ENCODE assay signal across 30 mouse cellular contexts in the genomic region with DNA sequence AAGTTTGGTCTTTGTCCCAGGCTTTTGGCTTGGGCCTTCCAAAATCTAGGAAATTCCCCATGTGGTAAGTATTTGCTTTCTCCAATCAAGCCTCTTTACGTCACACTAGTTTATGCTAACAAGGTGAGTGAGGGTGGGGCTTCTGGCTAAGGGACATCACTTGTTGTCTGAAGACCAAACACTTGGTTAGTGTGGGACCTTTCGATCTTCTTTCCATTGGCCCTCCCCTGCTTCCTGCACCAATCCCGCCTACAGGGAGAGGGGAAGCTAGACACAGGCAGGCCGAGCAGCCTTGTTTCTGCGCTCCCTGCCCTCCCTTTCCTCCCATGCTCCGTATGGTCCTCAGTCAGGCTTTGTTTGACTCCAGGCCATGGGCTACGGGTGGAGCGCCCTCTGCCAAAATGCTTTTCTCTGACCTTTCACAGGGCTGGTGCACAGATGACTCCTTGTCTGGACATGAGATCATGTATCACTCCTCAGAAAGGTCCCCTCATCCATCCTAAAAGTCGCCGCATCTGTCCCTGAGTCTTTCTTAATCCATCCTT. TPM values are rescaled to one million over a fixed set of nuclear protein-coding genes. Genes with fewer than 3 reads are reported as not detected.
A peak's percentile ranks its signal among the peaks of the same experiment; 100 is the strongest.
DNase-seq lines count a peak whose midpoint lies in the region; ATAC-seq and TF ChIP-seq lines count a peak whose summit lies in the region.
"Had no signal": no experiment of that assay in that cellular context is flagged by ENCODE, and none has a peak within 500 bp of the region (broad histone marks: within the 10 kb centered on the region; RNA-seq: fewer than 3 reads in every experiment).

No protein-coding gene starts in this region.

- TF ChIP-seq CTCF in gastrocnemius, adult 2 months (IDR thresholded peaks at IDR 0.05) = no peak
- TF ChIP-seq CTCF in E14TG2a.4 (conservative IDR thresholded peaks at IDR 0.05; ENCODE audit: low read length) = no peak
- no peak for TF ChIP-seq CTCF in midbrain, postnatal 0 days (IDR thresholded peaks at IDR 0.05)

- no peak overlapping the region for H3K4me2 ChIP-seq in midbrain, postnatal 0 days (ENCODE audit: low read depth, low read length, poor library complexity, severe bottlenecking)
- H3K4me2 ChIP-seq: embryonic facial prominence, embryonic 13.5 days; forebrain, embryonic 12.5 days; forebrain, embryonic 15.5 days; heart, embryonic 13.5 days; hindbrain, embryonic 12.5 days; hindbrain, embryonic 15.5 days had no signal

- no peak for ATAC-seq in midbrain, postnatal 0 days (ENCODE audit: low FRiP score)
- ATAC-seq: activated CD4-positive, CD25-positive, alpha-beta regulatory T cell, adult 4 months; forebrain, embryonic 15.5 days; intestine, postnatal 0 days; Patski had no signal

- DNase-seq in gastrocnemius, adult 2 months = peak; percentile 59
- no peak for DNase-seq in gastrocnemius, postnatal 4 days (ENCODE audit: low spot score in 2 of 2)
- peak; percentile 59 for DNase-seq in ES-E14 (ENCODE audit: low read depth, low spot score)
- peak; percentile 11 for DNase-seq in skeletal muscle tissue, adult 2 months (ENCODE audit: low read depth, low spot score)
- DNase-seq in urinary bladder, adult 18-20 months (ENCODE audit: low spot score in 2 of 2) = no peak
- no peak for DNase-seq in midbrain, postnatal 0 days (ENCODE audit: low spot score)
- DNase-seq: adrenal gland, adult 8-10 months; adrenal gland, postnatal 25 days; B cell, adult 2 months; cerebellum, adult 11-12 months; cerebellum, adult 8-10 months; cerebellum, postnatal 10 days; cerebellum, postnatal 36 days; embryo, embryonic 11 days; heart, adult 2 months had no signal

- H3K36me3 ChIP-seq in E14TG2a.4 (ENCODE audit: insufficient read depth, low read length) (peaks cover 68% of the 10 kb centered on the region), ES-E14 (ENCODE audit: control insufficient read depth, insufficient read depth, low read length, poor library complexity, severe bottlenecking) (peaks cover 22% of the 10 kb centered on the region)
- peaks cover 75% of the 10 kb centered on the region for H3K36me3 ChIP-seq in midbrain, postnatal 0 days (ENCODE audit: insufficient read depth, low read length)

- no peaks in the 10 kb centered on the region for H3K9me3 ChIP-seq in E14TG2a.4 (ENCODE audit: low read length)
- no peaks in the 10 kb centered on the region for H3K9me3 ChIP-seq in ES-E14 (ENCODE audit: control insufficient read depth, insufficient read depth, low read depth, low read length)
- no peaks in the 10 kb centered on the region for H3K9me3 ChIP-seq in midbrain, postnatal 0 days (ENCODE audit: low read length)
- H3K9me3 ChIP-seq: embryonic facial prominence, embryonic 10.5 days; embryonic facial prominence, embryonic 13.5 days; forebrain, embryonic 12.5 days; forebrain, embryonic 15.5 days; G1E; heart, embryonic 10.5 days; heart, embryonic 13.5 days; hindbrain, embryonic 12.5 days; hindbrain, embryonic 15.5 days had no signal

- in situ Hi-C loops in ES-E14 (cut with MboI; ENCODE audit: low sequenced_read_pairs in 2 of 2, unreplicated experiment in 2 of 2) = no loop called here

- H3K4me1 ChIP-seq in E14TG2a.4 (replicated peaks; ENCODE audit: low read depth, low read length) (peaks cover 8% of the 10 kb centered on the region; the same call in 1 of the 2 replicates), ES-E14 (ENCODE audit: control insufficient read depth in 2 of 2, insufficient read depth in 2 of 2, low read length in 2 of 2, poor library complexity in 1 of 2) (no peaks in the 10 kb centered on the region)
- H3K4me1 ChIP-seq in midbrain, postnatal 0 days (ENCODE audit: insufficient read depth, low read length) = no peaks in the 10 kb centered on the region
- H3K4me1 ChIP-seq: embryonic facial prominence, embryonic 10.5 days; embryonic facial prominence, embryonic 13.5 days; forebrain, embryonic 12.5 days; forebrain, embryonic 15.5 days; heart, embryonic 10.5 days; heart, embryonic 13.5 days; hindbrain, embryonic 12.5 days; hindbrain, embryonic 15.5 days had no signal

- H3K27ac ChIP-seq in gastrocnemius, adult 2 months = peak overlapping the region; percentile 53; the same call in 1 of the 2 replicates
- H3K27ac ChIP-seq in ES-E14 (ENCODE audit: insufficient read depth, low read depth, low read length, poor library complexity, severe bottlenecking) = no peak overlapping the region
- H3K27ac ChIP-seq in midbrain, postnatal 0 days (ENCODE audit: low read depth, low read length) = no peak overlapping the region
- H3K27ac ChIP-seq: embryonic facial prominence, embryonic 10.5 days; embryonic facial prominence, embryonic 13.5 days; forebrain, embryonic 12.5 days; forebrain, embryonic 15.5 days; heart, adult 2 months; heart, embryonic 10.5 days; heart, embryonic 13.5 days; hindbrain, embryonic 12.5 days; hindbrain, embryonic 15.5 days had no signal

- no peaks in the 10 kb centered on the region for H3K27me3 ChIP-seq in E14TG2a.4 (ENCODE audit: insufficient read depth, low read length)
- H3K27me3 ChIP-seq in midbrain, postnatal 0 days (ENCODE audit: insufficient read depth, low read length) = no peaks in the 10 kb centered on the region
- H3K27me3 ChIP-seq: CH12.LX; embryonic facial prominence, embryonic 13.5 days; forebrain, embryonic 12.5 days; forebrain, embryonic 15.5 days; heart, embryonic 13.5 days; hindbrain, embryonic 12.5 days; hindbrain, embryonic 15.5 days; Patski had no signal

- WGBS in midbrain, postnatal 0 days = 85% methylated on average over 10 of the region's 10 CpGs

- intact Hi-C loops in gastrocnemius, adult 2 months (cut with DNase I) = no loop called here

- H3K4me3 ChIP-seq in gastrocnemius, adult 2 months = no peak overlapping the region
- H3K4me3 ChIP-seq in E14TG2a.4 (replicated peaks; ENCODE audit: low read length) (peak overlapping the region; percentile 29; the same call in 1 of the 2 replicates), ES-E14 (ENCODE audit: insufficient read depth in 1 of 2, low read depth in 1 of 2, low read length in 2 of 2, poor library complexity in 1 of 2, severe bottlenecking in 1 of 2) (peak overlapping the region in 1 of 2 experiments; percentile 43; a peak in 2 of 4 replicates)
- H3K4me3 ChIP-seq in midbrain, postnatal 0 days (ENCODE audit: low read depth, low read length) = no peak overlapping the region
- H3K4me3 ChIP-seq: embryonic facial prominence, embryonic 10.5 days; embryonic facial prominence, embryonic 13.5 days; erythroblast, embryonic 14.5 days; forebrain, embryonic 12.5 days; forebrain, embryonic 15.5 days; heart, adult 2 months; heart, embryonic 10.5 days; heart, embryonic 13.5 days; hindbrain, embryonic 12.5 days; hindbrain, embryonic 15.5 days had no signal

- no peak overlapping the region for H3K9ac ChIP-seq in ES-E14 (ENCODE audit: insufficient read depth, low read depth, low read length, poor library complexity, severe bottlenecking)
- H3K9ac ChIP-seq in midbrain, postnatal 0 days (replicated peaks; ENCODE audit: low read length, poor library complexity, severe bottlenecking) = no peak overlapping the region
- H3K9ac ChIP-seq: embryonic facial prominence, embryonic 13.5 days; forebrain, embryonic 12.5 days; forebrain, embryonic 15.5 days; heart, embryonic 13.5 days; hindbrain, embryonic 12.5 days; hindbrain, embryonic 15.5 days had no signal

TF ChIP-seq in ES-E14, 5 proteins besides CTCF, POLR2A, EP300 and RAD21:
- no peak for TF ChIP-seq CHD2 (IDR thresholded peaks at IDR 0.05; ENCODE audit: low read depth, low read length)
- no peak for TF ChIP-seq HCFC1 (IDR thresholded peaks at IDR 0.05; ENCODE audit: borderline replicate concordance, insufficient read depth, low read length)
- no peak for TF ChIP-seq ZNF384 (IDR thresholded peaks at IDR 0.05; ENCODE audit: low read depth, low read length)
- no peak for TF ChIP-seq MAFK (IDR thresholded peaks at IDR 0.05; ENCODE audit: insufficient read depth, low read depth, low read length)
- no peak for TF ChIP-seq ZC3H11A (IDR thresholded peaks at IDR 0.05; ENCODE audit: borderline replicate concordance, low read depth, low read length)
TF ChIP-seq in ES-E14: peak in this region for 0.

RNA-seq across cellular contexts. Expression of a gene that starts 12.7 kb away (rescaled TPM):
- total RNA-seq in gastrocnemius, adult 2 months (2021) = 100 to 1,000 TPM; 170 to 247 TPM
- 100 to 1,000 TPM; 148 to 161 TPM for total RNA-seq in gastrocnemius, postnatal 4 days (2021)
- total RNA-seq in ES-E14 (2012; rRNA removed) = 43.4 and 46.3 TPM in 2 replicates
- total RNA-seq in midbrain, postnatal 0 days (2014; rRNA removed) = 67.4 and 70.3 TPM in 2 replicates
- polyA plus RNA-seq in midbrain, postnatal 0 days (2015; fragmentation: Nextera tagmentation; extraction: Ambion mirVana) = 58.7 and 59.1 TPM in 2 replicates

RNA-seq across cellular contexts. Expression of a gene that starts 29.6 kb away (rescaled TPM):
- 10 to 100 TPM; 11.1 to 11.7 TPM for total RNA-seq in gastrocnemius, adult 2 months (2021)
- 10 to 100 TPM; 21.5 to 23.3 TPM for total RNA-seq in gastrocnemius, postnatal 4 days (2021)
- 16.1 and 17.8 TPM in 2 replicates for total RNA-seq in ES-E14 (2012; rRNA removed)
- total RNA-seq in midbrain, postnatal 0 days (2014; rRNA removed) = 10.9 and 19.3 TPM in 2 replicates
- polyA plus RNA-seq in midbrain, postnatal 0 days (2015; fragmentation: Nextera tagmentation; extraction: Ambion mirVana) = 18.7 and 22.5 TPM in 2 replicates

RNA-seq across cellular contexts. Expression of a gene that starts 29.8 kb away (rescaled TPM):
- under 1 TPM; 0.53 to 0.61 TPM for total RNA-seq in gastrocnemius, adult 2 months (2021)
- under 1 TPM; 0.66 to 0.73 TPM for total RNA-seq in gastrocnemius, postnatal 4 days (2021)
- 2.3 and 3.3 TPM in 2 replicates for total RNA-seq in ES-E14 (2012; rRNA removed)
- 1.3 and 15.0 TPM in 2 replicates for total RNA-seq in midbrain, postnatal 0 days (2014; rRNA removed)
- polyA plus RNA-seq in midbrain, postnatal 0 days (2015; fragmentation: Nextera tagmentation; extraction: Ambion mirVana) = 3.3 and 6.1 TPM in 2 replicates

RNA-seq across cellular contexts. Expression of a gene that starts 43.2 kb away (rescaled TPM):
- total RNA-seq in gastrocnemius, adult 2 months (2021) = 100 to 1,000 TPM; 211 to 231 TPM
- total RNA-seq in gastrocnemius, postnatal 4 days (2021) = 100 to 1,000 TPM; 110 to 123 TPM
- total RNA-seq in ES-E14 (2012; rRNA removed) = 133 and 179 TPM in 2 replicates
- total RNA-seq in midbrain, postnatal 0 days (2014; rRNA removed) = 185 and 193 TPM in 2 replicates
- polyA plus RNA-seq in midbrain, postnatal 0 days (2015; fragmentation: Nextera tagmentation; extraction: Ambion mirVana) = 404 and 419 TPM in 2 replicates

RNA-seq across cellular contexts. Expression of a gene that starts 43.3 kb away (rescaled TPM):
- total RNA-seq in gastrocnemius, adult 2 months (2021) = 100 to 1,000 TPM; 269 to 419 TPM
- total RNA-seq in gastrocnemius, postnatal 4 days (2021) = 100 to 1,000 TPM; 300 to 319 TPM
- total RNA-seq in ES-E14 (2012; rRNA removed) = 160 and 168 TPM in 2 replicates
- total RNA-seq in midbrain, postnatal 0 days (2014; rRNA removed) = 189 and 214 TPM in 2 replicates
- polyA plus RNA-seq in midbrain, postnatal 0 days (2015; fragmentation: Nextera tagmentation; extraction: Ambion mirVana) = 308 and 333 TPM in 2 replicates

Comparison
In these comparisons a context has a peak if more than half of its experiments do, and no peak if none do; other contexts are left out.
1. DNase-seq: peak in gastrocnemius, adult 2 months (single experiment), ES-E14 (single experiment) and skeletal muscle tissue, adult 2 months (single experiment); none in gastrocnemius, postnatal 4 days (0 of 2), urinary bladder, adult 18-20 months (0 of 2) and midbrain, postnatal 0 days (single experiment).